Mouse (Mus musculus): ENCODE measurements around the gene Dnajc7.

Dnajc7 gene

DNA sequence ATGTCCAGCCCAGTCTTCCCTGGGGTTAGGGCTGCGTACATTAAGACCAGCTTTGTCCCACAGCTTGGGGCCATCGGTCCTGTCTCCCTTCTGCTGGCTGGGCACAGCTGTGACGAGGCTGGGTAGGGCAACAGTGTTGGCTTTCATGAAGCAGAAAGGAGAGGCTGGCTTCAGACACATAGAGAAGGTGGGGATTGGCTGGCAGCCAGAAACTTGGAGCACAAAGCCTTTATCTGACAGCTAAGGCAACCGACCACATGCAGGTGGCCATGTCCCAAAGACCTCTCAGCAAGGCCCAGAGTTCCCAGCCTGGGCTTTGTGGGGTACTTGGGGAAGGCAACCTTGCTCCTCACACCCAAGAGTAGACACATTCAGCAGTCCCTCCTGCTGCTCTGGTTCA lies 38.2 kb downstream of the Dnajc7 start:
- DNase-seq (ENCODE audit: extremely low spot score, low spot score) = no peak

DNA sequence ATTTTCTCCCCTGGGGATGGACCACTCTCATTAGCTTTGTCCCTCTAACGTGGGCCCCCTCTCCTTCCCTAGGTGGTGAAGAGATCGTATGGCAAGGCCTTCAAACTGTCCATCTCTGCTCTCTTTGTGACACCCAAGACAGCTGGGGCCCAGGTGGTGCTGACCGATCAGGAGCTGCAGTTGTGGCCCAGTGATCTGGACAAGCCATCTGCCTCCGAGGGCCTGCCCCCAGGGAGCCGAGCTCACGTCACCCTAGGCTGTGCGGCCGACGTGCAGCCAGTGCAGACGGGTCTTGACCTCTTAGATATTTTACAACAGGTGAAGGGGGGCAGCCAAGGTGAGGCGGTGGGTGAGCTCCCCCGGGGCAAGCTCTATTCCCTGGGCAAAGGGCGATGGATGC lies 39.7 kb downstream of the Dnajc7 start:
- no peak for DNase-seq (ENCODE audit: extremely low spot score, low spot score)

DNA sequence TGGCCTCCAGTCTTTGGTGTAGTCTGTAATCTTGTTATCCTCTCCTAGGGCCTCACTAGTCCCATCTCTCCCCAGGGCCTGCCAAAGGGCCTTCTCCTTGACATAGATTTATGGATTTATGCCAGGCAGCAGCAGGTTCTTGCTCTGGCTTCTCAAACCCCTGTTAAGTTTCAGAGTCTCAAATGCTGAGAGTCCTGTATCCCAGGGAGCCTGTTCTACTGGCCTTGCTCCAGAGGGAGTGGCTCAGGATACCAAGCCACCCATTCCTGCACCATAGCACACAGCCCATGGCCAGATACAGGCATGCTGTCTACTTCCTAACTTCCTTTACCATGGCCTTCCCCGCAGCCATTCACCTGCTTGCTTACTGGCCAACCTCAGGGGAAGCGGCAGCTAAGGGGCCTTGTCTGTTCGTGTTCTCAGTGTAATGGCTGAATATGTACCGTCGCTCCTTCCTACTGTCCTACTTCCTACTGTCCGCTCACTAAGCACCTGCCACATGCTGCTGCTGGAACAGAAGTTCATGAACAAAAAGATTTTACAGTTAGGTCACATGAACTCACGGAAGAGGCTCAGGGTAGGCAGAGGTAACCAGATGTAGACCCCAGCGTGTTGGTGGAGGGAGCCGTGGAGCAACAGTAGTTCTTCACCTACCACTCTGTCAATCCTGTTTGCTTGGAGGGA lies 40.7 kb downstream of the Dnajc7 start:
- DNase-seq (ENCODE audit: extremely low spot score, low spot score) = no peak

DNA sequence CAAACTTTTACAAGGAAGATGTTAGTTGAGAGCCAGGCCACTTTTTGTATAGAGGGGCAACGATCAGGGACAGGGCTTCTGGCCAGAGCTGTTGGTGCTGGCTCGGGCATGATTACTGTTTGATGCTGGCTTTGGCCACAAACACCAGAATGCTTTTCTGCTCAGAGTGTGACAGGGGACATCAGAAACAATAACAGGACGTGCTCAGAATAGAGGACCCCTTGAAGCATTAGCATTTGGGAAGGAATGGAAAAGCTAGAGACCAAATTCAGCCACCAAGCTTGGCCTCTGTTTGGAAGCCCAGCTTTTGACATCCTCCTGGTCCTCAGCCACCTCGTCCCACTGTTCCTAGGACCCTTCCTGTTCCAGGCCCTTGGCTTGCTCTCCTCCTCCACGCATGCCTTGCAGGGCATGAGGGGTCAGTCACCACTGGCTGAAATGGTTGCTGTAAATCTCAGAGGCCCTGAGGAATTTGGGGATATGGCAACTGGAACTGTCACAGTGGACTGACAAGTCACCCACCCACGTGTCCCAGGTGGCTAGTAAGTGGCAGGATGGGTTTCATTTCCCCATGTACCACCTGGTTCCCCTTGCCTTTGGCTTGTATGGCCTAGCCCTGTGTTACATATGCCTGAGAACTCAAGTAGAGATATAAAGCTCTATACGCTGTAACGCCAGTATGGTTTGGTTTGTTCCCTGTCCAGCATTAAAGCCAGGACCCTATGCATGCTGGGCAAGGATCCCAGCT lies 41.9 kb downstream of the Dnajc7 start:
- no peak for DNase-seq (ENCODE audit: extremely low spot score, low spot score)

DNA sequence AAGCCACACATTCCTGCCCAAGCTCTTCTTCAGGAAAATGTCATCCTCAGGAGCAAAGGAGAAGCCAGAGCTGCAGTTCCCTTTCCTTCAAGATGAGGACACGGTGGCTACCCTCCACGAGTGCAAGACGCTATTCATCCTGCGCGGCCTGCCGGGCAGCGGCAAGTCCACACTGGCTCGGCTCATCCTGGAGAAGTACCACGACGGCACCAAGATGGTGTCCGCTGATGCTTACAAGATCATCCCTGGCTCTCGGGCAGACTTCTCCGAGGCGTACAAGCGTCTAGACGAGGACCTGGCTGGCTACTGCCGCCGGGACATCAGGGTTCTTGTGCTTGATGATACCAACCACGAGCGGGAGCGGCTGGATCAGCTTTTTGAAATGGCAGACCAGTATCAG lies 43.7 kb downstream of the Dnajc7 start:
- no peak for DNase-seq (ENCODE audit: extremely low spot score, low spot score)

DNA sequence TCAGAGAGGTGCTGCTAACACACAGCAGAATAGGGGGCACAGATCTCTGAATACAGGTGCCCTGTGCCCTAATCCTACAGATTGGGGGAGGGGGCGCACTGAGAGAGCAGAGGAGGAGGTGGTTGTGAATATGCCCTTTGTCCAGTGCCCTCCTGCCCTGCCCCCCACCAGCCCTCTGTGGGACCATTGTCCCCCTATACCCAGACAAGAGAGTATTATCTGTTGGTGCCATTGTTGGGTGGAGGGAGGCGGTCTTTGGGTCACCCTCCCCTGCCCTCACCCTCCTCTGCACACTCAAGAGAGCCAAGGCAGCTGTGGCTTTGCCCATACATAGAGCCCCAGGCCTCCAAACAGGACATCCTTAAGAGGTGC lies 44.5 kb downstream of the Dnajc7 start:
- no peak for DNase-seq (ENCODE audit: extremely low spot score, low spot score)

DNA sequence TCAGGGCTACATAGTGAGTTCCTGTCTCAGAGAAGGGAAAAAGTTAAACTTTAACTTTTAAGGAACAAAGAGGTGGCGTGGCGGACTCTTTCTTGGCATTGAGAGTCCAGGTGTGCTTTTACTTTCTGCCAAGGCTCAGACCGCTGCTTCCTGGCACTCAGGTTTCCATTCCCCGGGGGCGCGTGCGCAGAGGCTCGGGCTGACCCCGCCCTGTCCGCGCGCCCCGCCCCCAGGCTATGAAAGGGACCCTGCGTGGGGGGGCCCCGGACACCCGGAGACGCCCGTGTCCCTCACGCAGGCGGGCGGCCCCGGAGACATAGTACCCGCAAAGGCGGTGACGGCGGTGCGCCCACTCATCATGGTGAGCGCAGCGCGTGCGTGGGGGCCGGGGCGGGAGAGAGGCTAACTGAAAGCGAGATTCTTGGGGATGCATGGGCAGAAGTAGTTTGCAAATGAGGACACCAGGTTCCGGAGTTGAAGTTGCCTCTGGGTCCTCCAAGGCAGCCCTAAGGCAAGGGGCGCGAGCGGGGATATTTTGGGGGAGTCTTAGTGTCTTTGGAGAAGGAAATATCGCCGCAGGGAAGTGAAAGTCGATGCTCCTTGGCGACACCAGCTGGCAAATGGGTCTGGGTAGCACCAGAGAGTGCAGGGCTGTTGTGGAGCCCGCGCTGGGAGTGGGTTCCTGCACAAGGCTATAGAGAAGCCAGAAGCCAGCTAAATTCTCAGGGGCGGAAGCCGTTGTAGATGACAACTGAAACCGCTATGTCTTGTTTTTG lies 45.1 kb downstream of the Dnajc7 start, which contains the start of gene Cnp:
TSS of gene Cnp (plus strand) at position 197 of the 776 bp plus-strand sequence.
- DNase-seq (ENCODE audit: extremely low spot score, low spot score) = peak; percentile 59

DNA sequence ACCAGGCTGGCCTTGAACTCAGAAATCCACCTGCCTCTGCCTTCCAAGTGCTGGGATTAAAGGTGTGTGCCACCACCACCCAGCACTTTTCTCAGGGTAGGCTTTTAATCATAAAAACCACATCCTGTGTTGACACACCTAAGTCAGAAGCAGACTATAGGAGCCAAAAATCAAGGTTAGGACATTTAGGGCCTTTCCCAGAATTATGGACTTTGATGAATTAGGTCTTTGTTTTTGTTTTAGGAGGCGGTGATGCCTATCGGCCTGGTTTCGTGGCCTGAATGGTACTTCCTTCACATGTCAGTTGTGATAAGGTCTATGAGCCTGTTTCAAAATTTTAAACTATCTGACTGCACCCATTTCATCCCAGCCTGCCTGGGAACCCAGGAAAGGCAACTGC lies 45.8 kb downstream of the Dnajc7 start:
- DNase-seq (ENCODE audit: extremely low spot score, low spot score) = no peak

DNA sequence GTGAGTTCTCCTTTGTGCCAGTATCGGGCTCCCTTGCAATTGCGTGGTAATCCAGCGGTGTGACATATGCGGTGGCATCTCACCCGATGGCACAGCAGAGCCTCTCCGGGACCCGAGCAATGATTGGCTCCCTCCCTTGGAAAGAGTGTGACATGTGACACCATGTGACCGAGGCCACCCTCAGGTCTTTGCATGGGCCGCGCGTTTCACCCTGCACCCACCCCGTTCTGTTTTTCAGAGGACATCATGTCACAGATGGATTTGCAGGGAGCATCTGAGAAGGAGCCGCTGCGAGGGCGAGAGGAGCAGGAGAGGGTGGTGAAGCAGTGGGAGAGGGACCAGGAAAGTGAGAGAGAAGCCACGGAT lies 48.8 kb downstream of the Dnajc7 start:
- no peak for DNase-seq (ENCODE audit: extremely low spot score, low spot score)

DNA sequence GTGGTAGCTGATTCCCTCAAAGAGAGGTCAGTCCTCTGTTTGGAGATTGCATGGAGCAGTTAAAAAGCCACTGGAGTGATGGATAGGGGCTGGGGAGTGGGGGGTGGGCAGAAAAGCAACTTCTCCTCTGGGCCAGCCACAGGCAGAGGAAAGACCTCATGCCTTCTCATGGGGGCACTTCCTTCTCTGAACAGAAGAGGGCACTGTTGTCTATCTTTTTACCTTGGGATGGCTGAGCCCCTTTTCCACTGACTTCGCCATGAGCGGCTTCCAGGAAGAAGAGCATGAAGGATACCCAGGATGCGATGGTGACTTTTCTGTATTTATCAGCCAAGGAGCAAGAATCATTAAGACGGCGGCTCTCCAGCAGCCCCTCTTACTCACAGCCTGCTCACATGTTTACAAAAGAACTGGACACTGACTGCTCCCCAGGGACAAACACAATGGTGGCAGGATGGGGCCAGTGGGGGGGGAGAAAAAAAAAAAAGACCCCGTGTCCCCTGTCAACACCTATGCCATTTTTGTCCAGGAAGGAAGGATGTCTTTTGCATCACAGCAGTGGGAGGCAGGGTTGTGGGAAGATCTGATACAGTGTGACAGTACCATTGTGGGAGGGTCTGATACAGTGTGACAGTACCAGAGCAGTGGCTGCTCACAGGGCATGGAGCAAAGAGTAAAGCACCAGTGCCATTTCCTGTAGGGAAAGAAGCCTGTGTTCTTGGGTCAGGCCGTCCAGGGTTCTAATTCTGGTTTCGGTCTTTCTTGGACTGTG lies 49.4 kb downstream of the Dnajc7 start:
- DNase-seq (ENCODE audit: extremely low spot score, low spot score) = peak; percentile 79

DNA sequence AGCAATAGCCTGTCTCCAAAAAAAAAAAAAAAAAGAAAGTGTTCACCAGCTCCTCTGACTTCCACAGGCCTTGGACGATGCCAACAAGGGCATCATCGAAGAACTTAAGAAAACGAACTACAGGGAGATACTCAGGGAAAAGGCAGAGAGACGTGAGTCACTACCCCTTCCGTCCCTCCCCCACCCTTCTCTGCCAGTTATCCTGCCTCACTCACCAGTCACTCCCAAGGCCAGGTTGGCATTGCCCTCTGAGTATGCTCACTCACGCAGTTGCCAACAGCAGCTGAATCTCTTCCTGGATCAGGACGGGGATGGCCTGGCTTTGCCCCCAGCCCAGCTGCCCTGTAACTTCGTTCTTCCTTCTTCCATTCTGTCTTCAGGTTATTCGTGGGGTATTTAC lies 50.2 kb downstream of the Dnajc7 start:
- DNase-seq (ENCODE audit: extremely low spot score, low spot score) = no peak

DNA sequence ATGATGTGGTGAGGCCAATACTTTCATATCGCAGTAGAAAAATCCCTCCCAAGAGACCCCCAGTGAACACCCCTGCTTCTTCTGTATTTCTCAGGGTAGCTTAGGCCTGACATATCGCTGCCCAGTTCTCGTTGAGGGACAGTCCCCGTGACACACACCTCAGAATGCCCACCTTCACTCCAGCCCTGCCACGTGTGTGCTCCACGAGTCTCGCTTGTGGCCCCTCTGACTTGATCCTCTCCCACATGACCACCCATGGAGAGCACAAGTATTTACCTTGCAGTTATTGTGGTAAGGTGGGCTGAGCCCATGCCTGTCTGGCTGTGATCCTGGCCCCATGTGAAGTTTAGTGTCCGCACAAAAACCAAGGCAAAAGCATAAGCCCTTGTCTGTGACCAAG lies 51.3 kb downstream of the Dnajc7 start:
- DNase-seq (ENCODE audit: extremely low spot score, low spot score) = no peak

DNA sequence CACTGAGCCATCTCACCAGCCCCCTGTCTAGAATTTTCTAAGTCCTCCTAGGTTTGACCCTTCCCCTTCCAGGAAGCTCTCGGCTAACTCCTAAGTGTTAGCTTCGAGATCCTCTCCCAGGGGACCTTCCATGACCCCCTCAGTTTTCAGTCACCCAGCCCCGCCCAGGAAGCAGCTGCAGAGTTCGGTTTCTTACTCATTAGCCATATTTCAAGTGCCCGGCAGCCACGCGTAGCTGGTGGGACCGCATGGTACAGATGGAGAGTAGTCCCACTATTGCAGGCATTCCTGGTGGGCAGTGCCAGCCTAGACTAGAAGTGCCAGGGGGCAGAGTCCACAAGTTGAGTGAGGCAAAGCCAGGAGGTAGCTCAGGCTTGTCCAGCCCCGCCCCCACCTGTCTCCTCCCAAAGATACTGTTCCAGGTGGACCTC lies 52.1 kb downstream of the Dnajc7 start:
- no peak for DNase-seq (ENCODE audit: extremely low spot score, low spot score)

DNA sequence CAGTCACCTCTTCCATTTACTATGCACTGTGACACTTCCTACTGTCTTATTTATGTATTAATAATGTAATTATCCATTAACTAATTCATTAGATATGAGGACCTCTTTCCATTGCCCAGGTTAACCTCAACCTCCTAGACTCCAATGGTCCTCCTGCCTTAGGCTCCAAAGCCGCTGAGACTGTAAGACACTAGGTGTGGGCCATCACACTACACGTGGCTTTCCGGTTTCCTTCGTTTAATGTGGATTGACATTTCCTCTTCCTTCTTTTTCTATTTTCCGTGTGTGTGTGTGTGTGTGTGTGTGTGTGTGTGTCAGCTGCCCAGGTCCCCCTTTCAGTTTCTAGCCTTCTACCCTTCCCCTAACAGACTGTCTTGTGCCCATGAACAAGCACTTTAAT lies 52.7 kb downstream of the Dnajc7 start:
- DNase-seq (ENCODE audit: extremely low spot score, low spot score) = no peak

DNA sequence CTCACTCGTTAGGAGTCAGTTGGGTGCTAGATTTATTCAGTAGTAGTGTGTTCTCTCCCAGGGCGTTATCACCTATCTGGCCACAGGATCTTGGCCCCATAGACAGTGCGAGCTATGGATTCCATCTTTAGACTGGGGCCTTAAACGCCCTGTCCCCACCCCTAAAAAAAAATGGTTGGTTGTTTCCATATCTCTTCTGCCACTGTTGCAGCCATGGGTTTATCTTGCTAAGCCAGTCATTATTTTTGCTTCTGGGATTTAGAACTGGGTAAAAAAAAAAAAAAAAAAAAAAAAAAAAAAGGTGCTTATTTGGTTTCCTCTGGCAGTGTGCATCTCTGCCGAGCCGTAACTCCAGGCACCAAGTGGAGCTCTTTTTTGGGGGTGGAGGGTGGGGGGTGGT lies 55.3 kb downstream of the Dnajc7 start:
- DNase-seq (ENCODE audit: extremely low spot score, low spot score) = no peak

DNA sequence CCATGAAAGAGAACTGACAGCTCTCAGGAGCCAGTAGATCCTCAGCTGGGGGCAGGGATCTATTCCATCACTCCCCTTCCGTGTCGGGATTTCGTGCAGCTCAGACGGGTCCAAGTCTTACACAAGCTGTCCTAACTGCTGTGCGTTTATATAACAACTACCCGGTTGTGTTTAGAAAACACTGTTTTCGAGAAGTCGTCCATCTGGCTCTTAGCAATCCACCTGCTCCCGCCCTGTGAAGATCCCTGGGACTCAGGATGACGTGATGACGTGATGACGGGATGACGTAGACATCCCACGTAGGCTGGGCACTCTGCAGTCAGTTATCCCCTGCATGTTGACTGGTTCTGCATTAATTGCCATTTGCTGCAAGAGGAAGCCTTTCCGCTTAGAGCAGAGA lies 55.7 kb downstream of the Dnajc7 start:
- DNase-seq (ENCODE audit: extremely low spot score, low spot score) = no peak

DNA sequence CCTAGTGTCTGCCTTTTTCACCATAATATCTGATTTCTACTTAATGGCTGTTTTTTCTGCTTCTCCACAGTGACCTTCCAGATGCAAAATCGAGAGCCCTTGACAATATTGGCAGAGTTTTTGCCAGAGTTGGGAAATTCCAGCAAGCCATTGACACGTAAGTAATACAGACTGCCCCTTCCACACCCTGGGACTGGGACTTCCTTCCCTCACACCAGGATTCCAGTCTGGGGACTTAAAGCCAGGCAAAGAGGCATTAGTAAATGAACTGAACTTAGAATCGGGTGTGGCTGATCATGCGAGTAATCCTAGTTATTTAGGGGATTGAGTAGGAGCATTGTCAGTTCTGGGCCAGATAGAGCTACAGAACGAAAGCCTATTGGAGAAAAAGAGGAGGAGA lies 58.2 kb downstream of the Dnajc7 start:
- DNase-seq (ENCODE audit: extremely low spot score, low spot score) = no peak

DNA sequence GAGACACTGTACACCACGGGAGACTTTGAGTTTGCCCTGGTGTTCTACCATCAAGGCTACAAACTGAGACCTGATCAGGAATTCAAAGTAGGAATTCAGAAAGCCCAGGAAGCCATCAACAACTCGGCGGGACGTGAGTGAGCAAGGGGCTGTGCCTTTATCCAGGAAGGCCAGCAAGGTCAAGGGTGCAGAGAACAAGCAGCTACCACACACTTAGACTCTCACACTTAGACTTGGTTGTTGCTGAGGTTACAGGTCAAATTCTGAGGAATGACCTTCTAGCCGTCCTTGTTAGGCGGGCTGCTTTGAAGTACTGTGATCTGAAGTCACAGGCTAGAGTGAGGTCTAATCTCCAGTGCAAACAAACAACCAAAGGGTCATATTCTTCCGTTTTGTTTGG lies 60.5 kb downstream of the Dnajc7 start:
- DNase-seq (ENCODE audit: extremely low spot score, low spot score) = no peak

DNA sequence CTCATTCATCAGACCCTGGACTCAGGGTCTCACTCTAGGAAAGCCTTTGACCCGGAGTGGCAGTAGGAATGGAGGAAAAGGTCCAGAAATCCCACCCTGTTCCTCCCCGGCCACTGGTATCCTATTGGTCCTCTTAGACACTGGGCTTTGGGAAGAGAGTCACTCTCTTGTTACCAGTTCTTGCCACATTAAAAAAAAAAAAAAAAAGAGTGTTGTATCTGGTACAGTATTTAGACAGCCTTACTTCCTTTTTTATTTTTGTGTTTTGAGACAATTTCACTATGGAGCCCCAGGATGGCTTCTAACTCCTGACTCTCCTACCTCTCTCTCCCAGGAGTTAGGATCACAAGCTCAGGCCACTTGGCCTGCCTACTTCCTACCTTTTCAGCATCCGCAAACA lies 62.4 kb downstream of the Dnajc7 start:
- no peak for DNase-seq (ENCODE audit: extremely low spot score, low spot score)

DNA sequence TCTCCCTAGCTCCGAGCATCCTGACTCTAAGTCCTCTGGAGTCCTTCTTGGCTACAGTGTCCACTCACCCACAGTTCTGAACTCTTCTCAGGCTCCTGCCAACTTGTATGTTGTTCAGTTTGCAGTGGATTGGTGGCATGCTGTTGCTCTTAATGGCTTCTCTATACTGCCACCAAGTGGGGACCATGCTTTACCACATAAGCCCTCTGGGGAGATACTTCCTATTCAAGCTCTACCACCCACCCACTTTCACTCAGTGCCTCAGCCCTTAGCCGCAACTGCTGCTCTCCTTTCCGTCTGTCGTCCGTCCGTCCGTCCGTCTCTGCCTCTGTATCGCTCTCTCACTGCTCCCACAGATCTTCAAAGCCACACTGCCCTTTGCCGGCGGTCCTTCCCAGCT lies 64.4 kb downstream of the Dnajc7 start:
- peak; percentile 38 for DNase-seq (ENCODE audit: extremely low spot score, low spot score)

DNA sequence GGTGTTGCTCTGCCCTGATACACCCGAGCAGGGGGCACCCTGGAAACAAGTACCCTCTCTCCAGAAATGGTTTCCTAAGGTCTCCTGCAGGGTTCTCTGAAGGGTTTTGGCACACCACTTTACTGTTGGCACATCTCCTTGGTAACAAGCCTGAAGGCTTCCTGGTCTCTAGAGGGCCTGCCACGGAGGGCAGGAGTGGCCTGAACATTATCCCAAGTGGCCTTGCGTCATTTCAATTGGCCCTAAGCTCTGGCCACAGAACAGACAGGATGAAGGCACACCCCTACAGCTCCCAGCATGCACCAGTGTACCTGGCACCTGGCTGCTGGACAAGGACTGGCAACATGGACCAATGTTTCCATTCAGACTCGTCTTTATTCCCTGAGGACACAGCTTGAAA lies 67.1 kb downstream of the Dnajc7 start:
- no peak for DNase-seq (ENCODE audit: extremely low spot score, low spot score)

DNA sequence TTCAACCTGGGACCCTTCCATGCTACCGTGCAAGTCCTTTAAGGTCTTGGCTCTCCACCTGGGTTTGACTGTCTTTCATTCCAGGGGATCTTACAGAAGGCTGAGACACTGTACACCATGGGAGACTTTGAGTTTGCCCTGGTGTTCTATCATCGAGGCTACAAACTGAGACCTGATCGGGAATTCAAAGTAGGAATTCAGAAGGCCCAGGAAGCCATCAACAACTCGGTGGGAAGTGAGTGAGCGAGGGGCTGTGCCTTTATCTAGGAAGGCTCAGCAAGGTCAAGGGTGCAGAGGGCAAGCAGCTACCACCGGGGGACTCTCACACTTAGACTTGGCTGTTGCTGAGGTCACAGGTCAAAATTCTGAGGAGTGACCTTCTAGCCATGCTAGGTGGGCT lies 69.9 kb downstream of the Dnajc7 start:
- no peak for DNase-seq (ENCODE audit: extremely low spot score, low spot score)

Data from neural tube, embryonic 10.5 days (tissue).